Mouse (Mus musculus) hematopoietic stem cell, adult 5-6 weeks (primary cell): ENCODE results near the gene Nr2f6. TPM values are rescaled to one million over a fixed set of nuclear protein-coding genes. Genes with fewer than 3 reads are reported as not detected.

ENCODE experiments used
- ATAC-seq, 2 experiments: fragments of 125-278 bp in 1 of 2; replicated peaks in 1 of 2; 2 replicates each; pipeline ENCODE4 v1.8.0; 2016 to 2017; ENCODE audit warnings: inconsistent platforms in 2 of 2, mild to moderate bottlenecking in 2 of 2, moderate number of reproducible peaks in 2 of 2, low read depth in 1 of 2, moderate TSS enrichment in 1 of 2; ENCODE audit not compliant: low FRiP score in 2 of 2, poor library complexity in 2 of 2, severe bottlenecking in 2 of 2, insufficient read depth in 1 of 2, low TSS enrichment in 1 of 2
- total RNA-seq: library from RNA; stranded (forward); fragments of 172-1452, 232-1000 nt; gene quantifications from 2 replicates; pipeline ENCODE4 v1.2.3, GENCODE M21; 2017

Nr2f6 gene
- 1.7 and 15.0 TPM in 2 replicates for total RNA-seq

GRCm38 (mm10) chr8:71381421-71381970 is at the start of gene Nr2f6:
Gene Nr2f6 (minus strand): TSS chr8:71381960.
- ATAC-seq: no peak

- ATAC-seq: no peak
Observed at GRCm38 (mm10) chr8:71422121-71422520, 40.4 kb upstream of the Nr2f6 start.

- ATAC-seq: no peak
Observed at GRCm38 (mm10) chr8:71411535-71412273, 29.9 kb upstream of the Nr2f6 start.

GRCm38 (mm10) chr8:71408231-71408630 is 26.5 kb upstream of the Nr2f6 start:
- no peak for ATAC-seq

- ATAC-seq: no peak
Observed at GRCm38 (mm10) chr8:71407441-71407840, 25.7 kb upstream of the Nr2f6 start.

DNA sequence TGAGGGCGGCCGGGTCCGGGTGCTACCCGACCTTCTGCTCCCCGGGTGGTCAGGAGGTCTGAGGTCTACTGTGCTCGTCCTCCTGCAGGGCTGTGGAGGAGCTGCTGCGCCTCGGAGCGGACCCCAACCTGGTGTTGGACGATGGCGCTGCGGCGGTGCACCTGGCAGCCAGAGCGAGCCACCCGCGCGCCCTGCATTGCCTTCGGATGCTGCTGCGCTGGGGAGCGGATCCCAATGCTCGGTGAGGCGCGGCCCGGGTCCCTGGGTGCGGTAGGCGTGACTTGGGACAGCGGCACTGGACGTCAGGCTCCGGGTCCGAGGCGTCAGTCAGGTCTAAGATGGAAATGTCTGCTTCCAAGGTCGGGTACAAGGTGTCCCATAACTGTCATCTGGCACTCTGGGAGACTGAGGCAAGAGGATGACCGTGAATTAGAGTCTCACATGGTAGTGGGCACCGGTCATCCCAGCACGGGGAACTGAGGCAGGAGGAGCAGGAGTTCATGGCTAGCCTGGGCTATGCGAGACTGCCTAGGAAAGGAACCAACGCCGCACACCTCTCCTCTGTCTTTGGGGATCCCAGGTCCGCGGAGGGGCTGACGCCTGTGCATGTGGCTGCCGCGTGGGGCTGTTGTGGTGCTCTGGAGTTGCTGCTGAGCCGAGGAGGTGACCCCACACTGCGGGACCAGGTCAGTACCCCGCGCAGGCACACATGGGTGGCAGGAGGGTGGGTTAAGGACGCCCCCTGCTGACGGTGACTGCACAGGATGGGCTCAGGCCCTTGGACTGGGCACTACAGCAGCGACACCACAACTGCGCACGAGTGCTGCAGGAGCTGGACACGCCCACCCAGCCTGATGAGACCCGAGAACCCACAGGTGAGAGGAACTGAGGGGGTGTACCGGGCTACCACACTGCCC is 24.6 kb upstream of the Nr2f6 start:
- peak; percentile 47 to 62 for ATAC-seq

GRCm38 (mm10) chr8:71405401-71406098 is 23.8 kb upstream of the Nr2f6 start, which contains the start of gene Ankle1:
Gene Ankle1 (plus strand): TSS chr8:71406010.
- peak; percentile 88 to 90 for ATAC-seq

DNA sequence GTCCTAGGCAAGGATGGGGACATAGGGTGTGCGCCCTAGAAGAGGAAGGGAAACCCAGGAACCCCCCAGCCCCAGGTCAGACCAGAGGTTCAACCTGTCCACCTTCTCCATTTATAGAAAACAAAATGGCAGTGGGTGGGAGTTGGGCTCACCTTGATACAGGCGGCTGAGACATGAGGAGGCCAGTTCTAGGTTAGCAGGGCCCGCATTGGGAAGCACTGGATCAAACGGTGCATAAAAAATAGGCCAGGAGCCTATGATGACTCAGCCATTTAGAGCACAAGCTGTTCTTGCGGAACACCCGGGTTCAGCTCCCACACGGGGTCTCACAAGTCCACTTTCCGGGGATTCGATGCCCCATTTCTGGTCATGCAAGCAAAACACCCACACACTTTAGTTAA is 23.2 kb upstream of the Nr2f6 start:
- no peak for ATAC-seq

DNA sequence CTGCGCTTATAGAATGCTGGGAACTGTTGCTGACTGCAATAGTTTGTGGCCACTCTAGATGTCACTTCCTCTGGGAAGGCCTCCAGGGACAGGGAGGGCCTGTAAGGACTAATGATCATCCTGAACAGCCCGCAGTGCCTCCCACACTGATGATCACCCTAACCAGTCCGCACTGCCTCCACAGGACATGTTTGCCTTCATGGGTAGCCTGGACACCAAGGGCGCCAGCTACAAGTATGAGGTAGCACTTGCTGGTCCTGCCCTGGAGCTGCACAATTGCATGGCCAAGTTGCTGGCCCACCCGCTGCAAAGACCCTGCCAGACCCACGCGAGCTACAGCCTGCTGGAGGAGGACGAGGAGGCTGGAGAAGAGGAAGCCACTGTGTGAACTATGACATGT is 22.3 kb upstream of the Nr2f6 start:
- ATAC-seq: no peak

GRCm38 (mm10) chr8:71403107-71403885 is 21.5 kb upstream of the Nr2f6 start:
- ATAC-seq: no peak

DNA sequence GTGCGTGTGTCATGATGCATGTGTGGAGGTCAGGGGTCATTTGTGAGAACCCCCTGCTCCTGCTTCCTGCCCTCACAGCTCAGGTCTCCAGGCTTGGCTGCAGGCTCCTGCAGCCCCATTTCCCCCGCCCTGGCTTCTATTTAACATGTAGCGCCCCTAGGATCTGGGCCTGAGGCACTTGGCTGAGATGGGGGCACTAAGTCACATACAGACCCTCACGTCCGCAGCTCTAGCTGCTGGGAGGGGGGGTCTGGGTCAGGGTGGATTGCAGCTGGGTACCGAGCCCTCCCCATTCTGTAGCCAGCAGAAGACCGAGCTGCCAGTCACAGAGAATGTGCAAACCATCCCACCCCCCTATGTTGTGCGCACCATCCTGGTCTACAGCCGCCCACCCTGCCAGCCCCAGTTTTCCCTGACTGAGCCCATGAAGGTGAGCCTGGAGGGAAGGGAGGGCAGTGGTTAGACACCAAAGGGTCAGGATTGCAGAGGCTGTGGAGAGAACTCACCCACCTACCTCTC is 20.7 kb upstream of the Nr2f6 start:
- no peak for ATAC-seq

DNA sequence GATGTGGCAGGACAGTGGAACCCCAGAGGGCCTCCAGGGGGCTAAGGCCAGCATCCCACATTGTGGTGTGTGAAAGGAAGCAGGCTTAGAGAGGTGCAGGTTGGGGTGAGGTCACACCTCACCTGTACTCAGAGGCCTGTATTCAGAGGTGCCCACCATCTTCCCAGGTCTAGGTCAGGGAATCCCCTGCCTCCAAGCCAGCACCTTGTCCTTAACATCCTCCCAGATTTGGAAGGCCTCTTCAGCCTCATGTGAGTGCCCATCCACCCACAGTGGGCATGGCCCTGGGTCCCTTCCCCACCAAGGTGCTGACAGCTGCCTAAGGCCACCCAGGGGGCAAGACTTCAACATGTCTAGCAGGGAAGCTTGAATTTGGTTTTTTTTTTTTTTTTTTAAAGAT is 19.7 kb upstream of the Nr2f6 start:
- no peak for ATAC-seq

- ATAC-seq: no peak
Observed at GRCm38 (mm10) chr8:71400826-71401225, 19.1 kb upstream of the Nr2f6 start.

GRCm38 (mm10) chr8:71397701-71398100 is 15.9 kb upstream of the Nr2f6 start:
- no peak for ATAC-seq

- ATAC-seq: peak; percentile 98
Observed at GRCm38 (mm10) chr8:71396639-71397305, 15.0 kb upstream of the Nr2f6 start, which contains the start of gene Babam1. Gene Babam1 (plus strand): TSS chr8:71396861.

DNA sequence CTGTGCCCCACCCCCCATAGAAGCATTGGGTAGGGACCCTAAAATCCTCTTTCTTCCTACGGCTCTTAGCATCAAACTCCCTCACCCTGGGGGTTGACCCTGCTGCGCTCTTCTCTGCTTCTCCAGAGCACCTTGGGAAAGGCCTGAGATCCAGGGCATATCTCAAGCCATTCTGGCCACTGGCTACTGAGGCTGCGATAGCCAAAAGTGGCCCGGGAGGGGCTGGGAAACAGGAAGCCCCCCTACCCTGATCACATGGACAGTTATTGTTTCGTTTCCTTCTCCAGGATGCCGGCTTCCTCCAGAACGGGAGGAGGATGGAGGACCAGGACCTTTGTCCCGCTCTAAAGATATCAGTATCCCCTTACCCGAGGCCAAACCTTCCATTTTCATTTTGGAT is 13.9 kb upstream of the Nr2f6 start, which contains the start of gene Ushbp1:
Gene Ushbp1, minus strand, starts transcription at position 174 of the 400 bp plus-strand sequence.
- ATAC-seq: no peak
